Mouse (Mus musculus): ENCODE measurements at regions not wholly inside any gene's neighbourhood (a gene's known extent, or its start where the extent isn't known, plus 50 kb on each side); places are given as distances from the start of the nearest gene placed in this dataset.

DNA sequence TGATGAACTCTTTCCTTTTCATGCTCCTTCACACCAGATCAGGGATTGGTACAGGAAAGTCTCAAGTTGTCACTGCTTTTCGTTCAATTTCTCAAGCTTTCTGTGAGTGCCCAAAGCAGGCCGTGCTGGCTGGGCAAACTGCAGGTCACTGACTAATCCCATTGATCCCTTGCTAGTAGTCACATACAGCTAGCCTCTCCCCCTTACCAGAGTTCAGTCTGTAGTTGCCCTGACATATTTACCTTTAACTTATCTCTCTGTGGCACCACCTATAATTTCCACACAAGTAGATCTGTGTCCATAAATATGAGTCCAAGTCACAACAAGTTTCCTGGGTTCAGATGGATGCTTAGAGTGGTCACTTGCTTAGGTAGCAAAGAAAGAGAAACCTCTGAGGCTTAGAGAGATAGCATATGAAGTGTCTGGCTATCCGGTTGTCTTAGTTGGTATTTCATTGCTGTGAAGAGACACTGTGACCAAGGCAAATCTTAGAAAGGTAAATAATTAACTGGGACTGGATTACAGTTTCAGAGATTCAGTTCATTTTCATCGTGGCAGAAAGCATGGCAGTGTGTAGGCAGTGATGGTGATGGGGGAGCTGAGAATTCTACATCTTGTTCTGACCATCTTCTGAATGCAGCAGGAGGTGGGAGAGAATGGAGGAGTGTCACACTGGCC, 362.8 kb upstream of the Pcsk5 start:
- Histone ChIP-seq H3K9me3 (replicated peaks) (0 out of 2 replicates have a peak, but pooled peaks cover 3% of the 10 kb centered on the region), H3K27me3 (replicated peaks) (no peaks in the 10 kb centered on the region), H3K4me3 (no peak overlapping the region), H3K4me2 (no peak overlapping the region), H3K4me1 (replicated peaks) (no peaks in the 10 kb centered on the region), H3K36me3 (no peaks in the 10 kb centered on the region), H3K9ac (no peak overlapping the region), H3K27ac (ENCODE audit: poor library complexity, severe bottlenecking) (no peak overlapping the region)
- no peak for ATAC-seq (ENCODE audit: insufficient number of reproducible peaks, low FRiP score)
- WGBS = 73% methylated on average over 4 of the region's 4 CpGs

DNA sequence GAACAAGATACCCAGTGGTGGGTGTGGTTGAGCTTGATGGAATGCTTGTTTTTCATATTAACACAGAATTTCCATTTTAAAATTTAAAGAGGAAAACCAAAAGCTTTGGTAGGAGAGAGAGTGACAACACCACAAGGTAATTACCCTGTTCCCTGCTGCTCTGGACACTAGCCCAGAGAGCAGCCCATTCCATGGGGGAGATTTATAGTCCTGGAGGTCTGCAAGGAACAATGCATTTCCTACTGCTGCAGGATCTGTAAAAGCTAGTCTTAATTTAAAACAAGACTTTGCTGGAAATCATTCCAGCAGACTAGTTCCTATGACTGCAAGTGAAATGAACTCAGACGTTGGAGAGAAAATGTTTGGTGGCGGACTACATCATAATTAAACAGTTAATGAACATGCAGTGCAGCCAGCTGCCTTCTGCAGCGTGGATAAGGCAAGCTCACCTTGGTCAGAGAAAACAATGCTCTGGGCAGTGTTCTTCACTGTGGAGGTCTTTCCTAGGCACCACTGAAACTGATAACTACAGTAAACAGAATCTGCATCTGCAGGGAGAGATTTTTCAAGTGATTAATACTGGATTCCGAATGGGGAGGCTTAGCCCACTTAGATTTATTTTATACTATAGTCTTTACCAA, 351.8 kb upstream of the Pcsk5 start:
- Histone ChIP-seq H3K9me3 (replicated peaks) (no peaks in the 10 kb centered on the region), H3K4me3 (no peak overlapping the region), H3K36me3 (no peaks in the 10 kb centered on the region), H3K27ac (ENCODE audit: poor library complexity, severe bottlenecking) (no peak overlapping the region), H3K4me2 (no peak overlapping the region), H3K4me1 (replicated peaks) (no peaks in the 10 kb centered on the region), H3K9ac (no peak overlapping the region), H3K27me3 (replicated peaks) (no peaks in the 10 kb centered on the region)
- no peak for ATAC-seq (ENCODE audit: insufficient number of reproducible peaks, low FRiP score)
- WGBS = 57% methylated on average over 4 of the region's 4 CpGs

DNA sequence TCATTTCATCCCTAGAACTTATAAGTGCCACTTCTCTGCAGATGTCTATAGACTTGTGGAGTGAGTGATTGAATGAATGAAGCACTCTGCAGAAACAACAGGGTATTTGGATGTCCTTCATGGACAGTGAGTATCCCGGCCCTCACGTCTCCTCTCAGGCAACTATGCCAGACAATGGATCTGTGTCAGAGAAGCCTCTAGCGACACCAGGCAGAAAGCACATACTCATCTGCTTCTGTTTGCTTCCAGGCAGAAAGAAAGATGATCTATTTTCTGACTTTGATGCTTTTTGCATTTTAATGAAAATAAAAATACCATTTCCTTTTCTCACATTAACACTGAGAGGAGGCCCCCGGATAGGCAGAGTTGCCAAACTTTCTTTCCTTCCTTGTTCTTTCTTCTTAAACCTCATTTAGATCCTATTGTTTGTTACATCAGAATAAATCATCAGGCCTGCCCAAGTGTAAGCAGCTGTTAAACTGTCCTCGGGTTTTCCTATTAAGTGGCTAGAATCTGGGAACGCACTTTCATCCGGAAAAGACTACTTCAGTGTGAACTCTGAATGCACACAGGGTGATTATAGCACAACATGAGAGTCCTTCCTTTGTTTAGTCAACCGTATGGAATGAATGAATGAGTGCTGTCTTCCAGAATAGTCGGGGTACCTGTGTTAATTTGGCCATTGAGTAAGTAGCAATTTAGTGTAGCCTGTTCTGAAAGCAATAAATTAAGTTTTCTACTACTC, 350.9 kb upstream of the Pcsk5 start:
- 81% methylated on average over 9 of the region's 9 CpGs for WGBS
- no peak overlapping the region for H3K4me2 ChIP-seq
- H3K27ac ChIP-seq (ENCODE audit: poor library complexity, severe bottlenecking) = no peak overlapping the region
- ATAC-seq (ENCODE audit: insufficient number of reproducible peaks, low FRiP score) = no peak
- no peaks in the 10 kb centered on the region for H3K9me3 ChIP-seq (replicated peaks)
- H3K4me1 ChIP-seq (replicated peaks) = no peaks in the 10 kb centered on the region
- no peak overlapping the region for H3K9ac ChIP-seq
- H3K36me3 ChIP-seq = no peaks in the 10 kb centered on the region
- no peaks in the 10 kb centered on the region for H3K27me3 ChIP-seq (replicated peaks)
- no peak overlapping the region for H3K4me3 ChIP-seq

DNA sequence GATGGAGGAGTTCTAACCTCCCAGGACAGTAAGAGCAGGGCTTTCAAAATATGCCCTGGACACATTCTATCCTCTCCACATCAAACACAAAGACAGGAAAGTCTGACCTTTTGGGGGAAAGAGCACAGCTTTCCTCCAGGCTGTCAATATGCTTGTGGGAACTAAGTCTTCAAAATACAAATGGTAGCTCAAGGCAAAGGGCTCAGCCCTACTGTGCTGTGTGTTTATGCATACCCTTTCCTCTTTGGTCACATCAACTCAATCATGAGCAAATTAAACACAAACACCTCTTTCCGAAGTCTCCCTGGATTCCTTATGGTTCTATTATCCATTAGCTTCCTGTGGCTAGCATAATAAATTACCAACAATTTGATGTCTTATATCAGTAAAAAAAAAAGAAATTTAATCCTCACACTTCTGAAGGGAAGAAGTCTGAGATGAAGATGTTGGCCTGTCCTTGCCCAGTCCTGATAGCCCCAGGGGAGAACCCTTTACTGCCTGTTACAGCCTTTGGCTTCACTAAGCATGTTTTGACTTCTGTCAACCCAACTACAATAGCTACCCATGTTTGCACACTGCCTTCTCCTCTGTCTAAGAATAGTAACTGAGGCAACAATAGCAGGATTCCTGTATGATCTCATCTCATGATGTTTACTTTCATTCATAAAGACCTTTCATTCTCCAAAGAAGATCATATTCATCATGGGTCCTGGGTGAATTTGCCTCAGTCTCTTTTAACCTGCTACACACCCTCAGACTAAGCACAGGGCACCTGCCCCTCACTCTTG, 348.5 kb upstream of the Pcsk5 start:
- WGBS = 80% methylated on average over 1 of the region's 1 CpGs
- no peaks in the 10 kb centered on the region for H3K27me3 ChIP-seq (replicated peaks)
- H3K4me2 ChIP-seq = no peak overlapping the region
- no peaks in the 10 kb centered on the region for H3K36me3 ChIP-seq
- no peak overlapping the region for H3K27ac ChIP-seq (ENCODE audit: poor library complexity, severe bottlenecking)
- ATAC-seq (ENCODE audit: insufficient number of reproducible peaks, low FRiP score) = no peak
- no peaks in the 10 kb centered on the region for H3K4me1 ChIP-seq (replicated peaks)
- no peaks in the 10 kb centered on the region for H3K9me3 ChIP-seq (replicated peaks)
- no peak overlapping the region for H3K4me3 ChIP-seq
- H3K9ac ChIP-seq = no peak overlapping the region

DNA sequence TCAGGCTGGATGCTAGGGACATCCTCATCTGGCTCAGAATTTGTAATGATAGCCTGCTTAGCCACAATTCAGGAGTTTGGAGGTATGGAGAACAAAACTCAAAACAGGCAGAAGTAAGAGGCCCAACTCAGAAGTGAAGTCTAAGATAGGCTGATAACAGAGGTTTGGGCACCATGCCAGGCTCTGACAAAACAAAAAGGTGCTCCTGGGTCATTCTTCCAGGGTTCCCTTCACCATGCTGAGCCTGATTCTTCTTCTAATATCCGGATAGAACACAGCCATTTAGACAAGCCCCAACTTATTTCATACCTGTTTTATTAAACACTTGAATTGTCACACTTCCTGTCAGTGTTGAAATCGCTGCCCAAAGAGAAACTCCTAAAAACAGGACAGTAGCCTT, 347.8 kb upstream of the Pcsk5 start:
- H3K9me3 ChIP-seq (replicated peaks) = no peaks in the 10 kb centered on the region
- H3K27me3 ChIP-seq (replicated peaks) = no peaks in the 10 kb centered on the region
- no peak overlapping the region for H3K4me3 ChIP-seq
- no peak overlapping the region for H3K4me2 ChIP-seq
- H3K36me3 ChIP-seq = no peaks in the 10 kb centered on the region
- no peak overlapping the region for H3K27ac ChIP-seq (ENCODE audit: poor library complexity, severe bottlenecking)
- no peak for ATAC-seq (ENCODE audit: insufficient number of reproducible peaks, low FRiP score)
- WGBS = 71% methylated on average over 2 of the region's 2 CpGs
- H3K4me1 ChIP-seq (replicated peaks) = no peaks in the 10 kb centered on the region
- no peak overlapping the region for H3K9ac ChIP-seq

DNA sequence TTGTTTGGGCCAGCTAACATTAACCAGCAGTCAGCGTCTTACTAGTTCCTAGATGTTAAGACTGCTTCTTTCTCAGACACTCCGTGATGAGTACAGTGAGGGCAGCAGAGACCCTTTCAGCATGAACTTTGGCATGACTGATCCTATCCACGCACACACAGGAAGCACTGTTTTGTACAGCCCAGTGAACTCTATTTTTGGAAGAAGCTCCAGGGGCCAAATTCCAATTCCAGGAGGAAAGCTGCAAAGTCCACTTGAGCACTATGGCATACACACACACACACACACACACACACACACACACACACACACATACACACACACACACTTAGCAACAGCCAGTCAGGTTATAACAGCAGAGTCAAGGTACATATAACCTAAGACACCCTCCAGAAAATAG, 338.8 kb upstream of the Pcsk5 start:
- H3K4me2 ChIP-seq = no peak overlapping the region
- WGBS = 40% methylated on average over 3 of the region's 3 CpGs
- peaks cover 6% of the 10 kb centered on the region for H3K4me1 ChIP-seq (replicated peaks)
- H3K27me3 ChIP-seq (replicated peaks) = no peaks in the 10 kb centered on the region
- no peak overlapping the region for H3K9ac ChIP-seq
- H3K9me3 ChIP-seq (replicated peaks) = no peaks in the 10 kb centered on the region
- H3K36me3 ChIP-seq = no peaks in the 10 kb centered on the region
- no peak for ATAC-seq (ENCODE audit: insufficient number of reproducible peaks, low FRiP score)
- H3K27ac ChIP-seq (ENCODE audit: poor library complexity, severe bottlenecking) = no peak overlapping the region
- H3K4me3 ChIP-seq = no peak overlapping the region

- no peak for ATAC-seq (ENCODE audit: insufficient number of reproducible peaks, low FRiP score)
- H3K4me3 ChIP-seq = no peak overlapping the region
Observed at GRCm38 (mm10) chr19:18146494-18146893, 309.1 kb upstream of the Pcsk5 start.

DNA sequence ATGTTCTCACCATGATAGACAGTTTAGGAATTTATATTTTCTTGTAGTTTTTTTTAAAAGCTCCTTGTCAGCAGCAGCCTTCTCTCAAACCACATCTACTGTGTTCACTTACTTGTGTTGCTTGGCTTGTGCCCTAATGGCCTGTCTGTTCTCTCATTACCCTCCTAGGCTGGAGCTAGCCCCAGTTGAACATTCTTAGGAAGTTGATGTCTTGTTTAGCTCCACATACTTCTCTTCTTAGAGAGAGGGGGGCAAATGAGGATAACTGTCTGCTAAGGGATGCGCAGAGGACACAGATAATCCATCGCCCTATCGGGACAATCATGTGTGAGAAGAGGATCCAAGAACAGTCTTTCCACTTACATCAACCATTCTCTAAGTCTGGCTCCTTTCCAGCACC, 293.5 kb upstream of the Pcsk5 start:
- Histone ChIP-seq H3K9me3 (replicated peaks) (no peaks in the 10 kb centered on the region), H3K4me3 (no peak overlapping the region), H3K4me2 (no peak overlapping the region), H3K27ac (ENCODE audit: poor library complexity, severe bottlenecking) (no peak overlapping the region), H3K9ac (no peak overlapping the region), H3K27me3 (replicated peaks) (no peaks in the 10 kb centered on the region), H3K36me3 (no peaks in the 10 kb centered on the region), H3K4me1 (replicated peaks) (no peaks in the 10 kb centered on the region)
- WGBS = 89% methylated on average over 3 of the region's 3 CpGs
- no peak for ATAC-seq (ENCODE audit: insufficient number of reproducible peaks, low FRiP score)

More at GRCm38 (mm10) chr19:18146494-18146893, 309.1 kb upstream of the Pcsk5 start:
- no peaks in the 10 kb centered on the region for H3K4me1 ChIP-seq (replicated peaks)
- H3K36me3 ChIP-seq = no peaks in the 10 kb centered on the region
- no peak overlapping the region for H3K27ac ChIP-seq (ENCODE audit: poor library complexity, severe bottlenecking)
- no peak overlapping the region for H3K4me2 ChIP-seq
- no peaks in the 10 kb centered on the region for H3K9me3 ChIP-seq (replicated peaks)
- H3K27me3 ChIP-seq (replicated peaks) = no peaks in the 10 kb centered on the region
- 73% methylated on average over 3 of the region's 3 CpGs for WGBS
- no peak overlapping the region for H3K9ac ChIP-seq

- H3K27me3 ChIP-seq (replicated peaks) = no peaks in the 10 kb centered on the region
- H3K4me2 ChIP-seq = no peak overlapping the region
- no peaks in the 10 kb centered on the region for H3K36me3 ChIP-seq
- no peak for ATAC-seq (ENCODE audit: insufficient number of reproducible peaks, low FRiP score)
- no peaks in the 10 kb centered on the region for H3K9me3 ChIP-seq (replicated peaks)
- no peaks in the 10 kb centered on the region for H3K4me1 ChIP-seq (replicated peaks)
- H3K9ac ChIP-seq = no peak overlapping the region
- no peak overlapping the region for H3K4me3 ChIP-seq
- H3K27ac ChIP-seq (ENCODE audit: poor library complexity, severe bottlenecking) = no peak overlapping the region
- WGBS = 85% methylated on average over 2 of the region's 2 CpGs
Observed at GRCm38 (mm10) chr19:18128786-18129185, 291.4 kb upstream of the Pcsk5 start.

- no peak for ATAC-seq (ENCODE audit: insufficient number of reproducible peaks, low FRiP score)
- no peaks in the 10 kb centered on the region for H3K36me3 ChIP-seq
- H3K9me3 ChIP-seq (replicated peaks) = no peaks in the 10 kb centered on the region
- no peaks in the 10 kb centered on the region for H3K27me3 ChIP-seq (replicated peaks)
- H3K4me3 ChIP-seq = no peak overlapping the region
- no peak overlapping the region for H3K9ac ChIP-seq
- H3K27ac ChIP-seq (ENCODE audit: poor library complexity, severe bottlenecking) = no peak overlapping the region
- peaks cover 16% of the 10 kb centered on the region for H3K4me1 ChIP-seq (replicated peaks)
- no peak overlapping the region for H3K4me2 ChIP-seq
- 73% methylated on average over 6 of the region's 6 CpGs for WGBS
Observed at GRCm38 (mm10) chr19:18106236-18106635, 268.8 kb upstream of the Pcsk5 start.

DNA sequence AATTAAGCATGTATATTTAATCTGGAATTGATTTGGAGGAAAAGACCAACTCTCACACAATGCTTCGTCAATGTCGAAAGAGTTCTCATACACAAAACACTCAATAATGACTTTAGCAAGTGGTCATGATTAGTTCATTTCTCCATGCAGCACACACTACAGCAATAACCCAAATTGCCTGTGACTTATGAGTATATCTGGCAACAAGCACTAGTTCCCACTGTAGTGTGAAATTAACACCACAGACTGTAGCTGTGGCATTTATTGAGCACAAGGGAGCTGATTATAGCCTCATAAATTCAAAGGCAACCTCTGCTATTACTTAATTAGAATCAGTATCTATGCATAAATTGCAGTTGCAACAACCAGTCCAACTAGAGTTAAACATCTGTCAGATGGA, 267.2 kb upstream of the Pcsk5 start:
- WGBS = 92% methylated on average over 2 of the region's 2 CpGs
- Histone ChIP-seq H3K36me3 (no peaks in the 10 kb centered on the region), H3K4me2 (no peak overlapping the region), H3K9ac (no peak overlapping the region), H3K4me3 (no peak overlapping the region), H3K27ac (ENCODE audit: poor library complexity, severe bottlenecking) (no peak overlapping the region), H3K9me3 (replicated peaks) (no peaks in the 10 kb centered on the region), H3K27me3 (replicated peaks) (no peaks in the 10 kb centered on the region), H3K4me1 (replicated peaks) (peaks cover 16% of the 10 kb centered on the region)
- no peak for ATAC-seq (ENCODE audit: insufficient number of reproducible peaks, low FRiP score)

Data from heart, embryonic 12.5 days (tissue).